Mouse (Mus musculus) colon, adult 2 months (tissue): ENCODE data around the gene Ears2. TPM values are rescaled to one million over a fixed set of nuclear protein-coding genes. Genes with fewer than 3 reads are reported as not detected.

ENCODE experiments used
- polyA plus RNA-seq: library from polyadenylated mRNA; depleted of rRNA; stranded (reverse); fragments of >200 nt; gene quantifications from 2 replicates; pipeline ENCODE4 v1.2.3, GENCODE M21; 2012; rRNA removed

The Ears2 gene
- 11.8 and 12.7 TPM in 2 replicates for polyA plus RNA-seq

DNA sequence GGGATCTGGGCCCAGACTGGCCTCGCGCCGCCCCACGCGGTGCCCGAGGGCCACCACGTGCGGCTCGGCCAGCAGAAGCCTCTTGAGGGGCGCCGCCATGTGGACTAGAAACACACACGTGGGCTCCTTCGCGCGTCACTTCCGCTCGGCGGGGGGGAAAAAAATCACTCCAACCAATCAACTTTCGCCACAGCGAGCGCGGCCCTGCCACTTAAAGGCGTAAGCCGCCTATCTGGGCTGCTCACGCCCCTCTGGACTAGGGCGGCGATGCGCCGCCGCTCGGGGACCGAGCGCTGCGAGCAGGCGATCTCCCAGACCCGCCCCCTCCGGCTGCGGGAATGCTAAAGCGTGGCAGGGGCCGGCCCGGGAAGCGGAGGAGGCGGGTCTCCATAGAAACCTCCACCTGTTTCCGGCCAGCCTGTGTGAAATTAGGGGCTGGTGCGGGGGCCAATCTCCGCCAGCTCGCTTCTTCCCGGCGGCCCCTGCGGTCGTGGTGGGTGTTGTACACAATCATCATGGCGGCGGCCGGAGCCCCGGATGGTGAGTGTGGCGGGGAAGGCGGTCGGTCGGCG is at the start of gene Ears2, which contains the start of gene Ubfd1:
TSS of gene Ears2 (minus strand) at position 319 of the 572 bp plus-strand sequence.
TSS of gene Ubfd1 (plus strand) at position 231 of the 572 bp plus-strand sequence.

DNA sequence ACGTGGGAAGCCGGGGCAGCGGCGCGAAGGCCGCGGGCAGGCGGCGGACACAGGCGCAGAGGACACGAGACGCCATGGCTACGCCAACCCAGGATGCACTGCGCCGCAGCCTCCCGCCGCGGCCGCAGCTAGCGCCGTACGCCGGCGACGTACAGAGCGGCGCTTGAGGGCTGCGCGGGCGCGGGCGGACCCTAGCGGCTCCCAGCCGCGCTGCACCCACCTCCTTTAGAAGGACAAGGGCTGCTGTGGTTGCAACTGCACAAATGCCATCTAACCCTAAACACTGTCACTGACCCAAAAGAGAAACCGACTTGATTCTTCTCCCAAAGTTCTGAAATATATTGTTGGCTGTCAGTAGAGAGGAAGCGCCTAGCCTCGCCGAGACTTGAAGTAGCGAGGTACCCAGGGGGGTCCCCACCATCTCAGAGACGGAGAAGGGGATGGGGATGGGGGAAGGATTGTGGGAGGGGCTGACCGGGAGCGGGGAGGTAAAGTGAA is 34.7 kb upstream of the Ears2 start, which contains the start of gene Ndufab1:
TSS of gene Ndufab1 (minus strand) at position 140 of the 498 bp plus-strand sequence.

DNA sequence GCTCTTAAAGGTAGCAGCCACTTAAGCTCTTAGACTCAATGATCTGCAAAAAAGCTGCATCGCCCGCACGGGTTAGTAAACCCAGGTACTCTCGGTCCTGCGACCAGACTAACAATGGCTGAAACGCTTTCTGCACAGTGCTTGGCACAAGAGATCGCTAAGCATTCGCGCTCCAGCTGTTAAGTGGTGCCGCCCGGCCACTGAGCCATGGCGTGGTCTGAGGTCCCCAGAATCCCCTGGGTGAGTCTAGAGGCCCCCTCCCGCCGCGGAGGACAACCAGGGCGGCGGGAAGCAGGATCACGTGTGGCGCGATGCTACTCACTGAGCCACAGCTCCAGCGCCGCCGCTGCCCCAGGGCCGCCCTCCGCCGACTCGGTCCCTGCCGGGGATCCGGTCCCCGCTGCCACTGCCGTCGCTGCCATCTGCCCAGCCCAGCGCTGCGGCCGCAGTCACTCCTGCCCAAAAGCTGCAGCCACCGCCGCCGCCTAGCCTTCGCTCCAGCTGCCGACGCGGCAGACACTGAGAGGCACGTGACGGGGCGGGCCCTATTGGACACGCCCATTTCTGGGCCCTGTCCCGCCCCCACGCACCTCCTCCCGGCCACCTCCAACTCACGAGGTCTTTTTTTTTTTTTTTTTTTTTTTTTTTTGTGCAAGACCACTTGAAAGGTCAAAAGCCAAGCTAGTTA is 46.3 kb downstream of the Ears2 start, which contains the start of gene Gga2:
TSS of gene Gga2 (minus strand) at position 556 of the 688 bp plus-strand sequence.

Other genes starting within 250 kb of the Ears2 start
- gene Scnn1b, start 202.2 kb downstream of the Ears2 start, polyA plus RNA-seq: 17.4 and 27.5 TPM in 2 replicates
- gene Cog7, start 85.6 kb downstream of the Ears2 start, polyA plus RNA-seq: 25.6 and 26.5 TPM in 2 replicates
- 16.2 and 25.3 TPM in 2 replicates for gene Gga2, start 46.0 kb downstream of the Ears2 start, polyA plus RNA-seq
- gene Ubfd1, start 88 bp downstream of the Ears2 start, polyA plus RNA-seq: 13.5 and 15.1 TPM in 2 replicates
- gene Ndufab1, start 34.6 kb upstream of the Ears2 start, polyA plus RNA-seq: 849 and 1,005 TPM in 2 replicates
- 0.98 and 1.1 TPM in 2 replicates for gene Palb2, start 65.7 kb upstream of the Ears2 start, polyA plus RNA-seq
- gene Dctn5, start 65.8 kb upstream of the Ears2 start, polyA plus RNA-seq: 58.5 and 61.5 TPM in 2 replicates
- 13.8 and 18.2 TPM in 2 replicates for gene Plk1, start 92.2 kb upstream of the Ears2 start, polyA plus RNA-seq
- gene Ern2, start 118.9 kb upstream of the Ears2 start, polyA plus RNA-seq: 156 and 163 TPM in 2 replicates
- 103 and 129 TPM in 2 replicates for gene Chp2, start 152.2 kb upstream of the Ears2 start, polyA plus RNA-seq
- 5.0 and 5.6 TPM in 2 replicates for gene Prkcb, start 221.5 kb upstream of the Ears2 start, polyA plus RNA-seq